8 mouse cellular contexts compared by ENCODE assay signal in genomic region chr17:56040030-56040856, GRCm38 (mm10). TPM values are rescaled to one million over a fixed set of nuclear protein-coding genes. Genes with fewer than 3 reads are reported as not detected.
DNase-seq lines count a peak whose midpoint lies in the region; ATAC-seq lines count a peak whose summit lies in the region.

TSS of gene Chaf1a (plus strand) at chr17:56040439.

- DNase-seq in adrenal gland, adult (ENCODE audit: inconsistent age in 2 of 2, low spot score in 1 of 2) = peak; percentile 97 to 98
- peak; percentile 100 for DNase-seq in embryo, embryonic 10.5 days (ENCODE audit: low spot score)
- peak; percentile 96 for DNase-seq in gastrocnemius, postnatal 14 days
- peak; percentile 98 for DNase-seq in left cerebral cortex, postnatal 10 days (ENCODE audit: extremely low spot score in 1 of 2, low spot score in 2 of 2)
- DNase-seq in right cerebral cortex, postnatal 25 days = peak; percentile 96
- peak; percentile 94 to 98 for DNase-seq in urinary bladder, postnatal 4 days (ENCODE audit: low spot score in 2 of 2)

- ATAC-seq in inflammation-experienced regulatory T-cells, adult 6 months = peak; percentile 71
- ATAC-seq in megakaryocyte-erythroid progenitor cell, adult 5-6 weeks (replicated peaks; ENCODE audit: low FRiP score, low TSS enrichment, poor library complexity, severe bottlenecking) = peak; percentile 76

- intact Hi-C loops in gastrocnemius, postnatal 14 days (cut with DNase I; ENCODE audit: low total_unique reads) = no loop called here
- intact Hi-C loops in left cerebral cortex, postnatal 10 days (cut with DNase I) = no loop called here

RNA-seq across cellular contexts. Expression of gene Chaf1a, which starts in this region (rescaled TPM):
- 1 to 10 TPM; 1.8 to 2.3 TPM for total RNA-seq in gastrocnemius, postnatal 14 days (2021)
- polyA plus RNA-seq in inflammation-experienced regulatory T-cells, adult 6 months (2017; shearing (Covaris generic)) = 1 to 10 TPM in 2 of 3 experiments, under 1 TPM in 1; 0.63 to 3.6 (median 1.3) TPM
- 1 to 10 TPM; 5.1 to 5.7 TPM for total RNA-seq in left cerebral cortex, postnatal 10 days (2021)
- total RNA-seq in megakaryocyte-erythroid progenitor cell, adult 5-6 weeks (2014; fragmentation: Nextera tagmentation) = 46.9 and 47.7 TPM in 2 replicates
- 34.5 and 37.5 TPM in 2 replicates for total RNA-seq in megakaryocyte-erythroid progenitor cell, adult 5-6 weeks (2017)

Comparison
In these comparisons a context has a peak if more than half of its experiments do, and no peak if none do; other contexts are left out.
1. Peak in every context shown above with its lines: DNase-seq and ATAC-seq.
2. RNA of gene Chaf1a (total RNA-seq): 34.5 to 47.7 TPM in megakaryocyte-erythroid progenitor cell, adult 5-6 weeks; 5.1 to 5.7 TPM in left cerebral cortex, postnatal 10 days and 1.8 to 2.3 TPM in gastrocnemius, postnatal 14 days; every median in the first group is over 4 times any median in the second.